Mouse (Mus musculus) frontal cortex, adult 2 months (tissue): ENCODE data around the gene Dydc1. TPM values are rescaled to one million over a fixed set of nuclear protein-coding genes. Genes with fewer than 3 reads are reported as not detected.

Source experiments
- DNase-seq, 2 experiments: peaks; one replicate each; pipeline ENCODE4 v3.0.0; 2022; ENCODE audit warnings: low spot score in 1 of 2; ENCODE audit errors: extremely low spot score in 1 of 2
- polyA plus RNA-seq: library from polyadenylated mRNA; depleted of rRNA; stranded (reverse); fragments of >200 nt; gene quantifications from 2 replicates; pipeline ENCODE4 v1.2.3, GENCODE M21; 2012; rRNA removed

The Dydc1 gene
- polyA plus RNA-seq, 1 experiment, result not detected

GRCm38 (mm10) chr14:41096296-41096860, 23.7 kb downstream of the Dydc1 start:
- DNase-seq, result no peak

GRCm38 (mm10) chr14:41098726-41099125, 26.0 kb downstream of the Dydc1 start:
- DNase-seq, result peak; percentile 31 to 63

- no peak for DNase-seq
These were observed 28.0 kb downstream of the Dydc1 start for GRCm38 (mm10) chr14:41100712-41101111.

- DNase-seq, result no peak
These were observed 28.5 kb downstream of the Dydc1 start for GRCm38 (mm10) chr14:41101242-41101641.

GRCm38 (mm10) chr14:41102269-41102668, 29.6 kb downstream of the Dydc1 start:
- no peak for DNase-seq

GRCm38 (mm10) chr14:41104853-41105444, 32.2 kb downstream of the Dydc1 start, which contains the start of gene Mat1a:
TSS of gene Mat1a (plus strand) at chr14:41105035.
- no peak for DNase-seq

GRCm38 (mm10) chr14:41111031-41111668, 38.4 kb downstream of the Dydc1 start:
- no peak for DNase-seq

GRCm38 (mm10) chr14:41112944-41113343, 40.2 kb downstream of the Dydc1 start:
- DNase-seq, result no peak

GRCm38 (mm10) chr14:41116271-41116670, 43.6 kb downstream of the Dydc1 start:
- DNase-seq, result no peak

- no peak for DNase-seq
These were observed 52.0 kb downstream of the Dydc1 start for GRCm38 (mm10) chr14:41124683-41125082.

- peak in 1 of 2 experiments; percentile 39 for DNase-seq
These were observed 55.3 kb downstream of the Dydc1 start for GRCm38 (mm10) chr14:41127997-41128396.

- DNase-seq, result no peak
These were observed 58.8 kb downstream of the Dydc1 start, which contains the start of gene Sftpa1 for GRCm38 (mm10) chr14:41131540-41131939. TSS of gene Sftpa1 (plus strand) at chr14:41131782.

GRCm38 (mm10) chr14:41137006-41137405, 64.3 kb downstream of the Dydc1 start:
- DNase-seq, result no peak

GRCm38 (mm10) chr14:41140686-41141085, 68.0 kb downstream of the Dydc1 start:
- DNase-seq, result no peak

Other genes starting within 250 kb of the Dydc1 start
- gene Sh2d4b, start 179.6 kb upstream of the Dydc1 start, polyA plus RNA-seq, result 1.1 and 1.3 TPM in 2 replicates
- 46.4 and 47.7 TPM in 2 replicates for gene Tspan14, start 106.1 kb upstream of the Dydc1 start, polyA plus RNA-seq
- gene Fam213a, start 59.1 kb upstream of the Dydc1 start, polyA plus RNA-seq, result 137 and 138 TPM in 2 replicates
- 0.55 and 0.66 TPM in 2 replicates for gene Dydc2, start 3.7 kb upstream of the Dydc1 start, polyA plus RNA-seq
- 0.06 TPM in 1 of 2 replicates, not detected in the other for gene Mat1a, start 32.1 kb downstream of the Dydc1 start, polyA plus RNA-seq
- not detected in 2 replicates for gene Sftpa1, start 58.9 kb downstream of the Dydc1 start, polyA plus RNA-seq
- not detected in 2 replicates for gene Mbl1, start 78.5 kb downstream of the Dydc1 start, polyA plus RNA-seq
- gene Sftpd, start 112.2 kb downstream of the Dydc1 start, polyA plus RNA-seq, result not detected in 2 replicates
- gene Gm2832, start 205.9 kb downstream of the Dydc1 start, polyA plus RNA-seq, result 0.06 TPM in 1 of 2 replicates, not detected in the other